Mouse (Mus musculus): ENCODE data around the gene Uba52. TPM values are rescaled to one million over a fixed set of nuclear protein-coding genes. Genes with fewer than 3 reads are reported as not detected.

The Uba52 gene
- polyA plus RNA-seq, 1 experiment, result 768 TPM

- H3K4me1 ChIP-seq (ENCODE audit: control insufficient read depth, insufficient read depth, low read length), result peaks cover 39% of the 10 kb centered on the region
- peaks cover 3% of the 10 kb centered on the region for H3K27me3 ChIP-seq (ENCODE audit: control insufficient read depth, insufficient read depth, low read length)
Measured at GRCm38 (mm10) chr8:70494416-70494945, 16.1 kb downstream of the Uba52 start.

GRCm38 (mm10) chr8:70493692-70494415 lies 16.7 kb downstream of the Uba52 start:
- Histone ChIP-seq H3K27ac (ENCODE audit: control insufficient read depth, insufficient read depth, low read depth, low read length) (no peak overlapping the region), H3K4me3 (ENCODE audit: control insufficient read depth, low read depth, low read length) (peak overlapping the region; percentile 46), H3K36me3 (ENCODE audit: control insufficient read depth, insufficient read depth, low read length) (no peaks in the 10 kb centered on the region), H3K4me1 (ENCODE audit: control insufficient read depth, insufficient read depth, low read length) (peaks cover 43% of the 10 kb centered on the region), H3K27me3 (ENCODE audit: control insufficient read depth, insufficient read depth, low read length) (peaks cover 3% of the 10 kb centered on the region)
- TF ChIP-seq POLR2A (IDR thresholded peaks at IDR 0.05; ENCODE audit: control insufficient read depth, low read depth, low read length) (no peak), CTCF (IDR thresholded peaks at IDR 0.05; ENCODE audit: control insufficient read depth, insufficient read depth, insufficient replicate concordance, low read depth, low read length) (no peak)

More at GRCm38 (mm10) chr8:70494416-70494945, 16.1 kb downstream of the Uba52 start:
- Histone ChIP-seq H3K4me3 (ENCODE audit: control insufficient read depth, low read depth, low read length) (peak overlapping the region; percentile 46; the same call in 1 of the 2 replicates), H3K36me3 (ENCODE audit: control insufficient read depth, insufficient read depth, low read length) (no peaks in the 10 kb centered on the region), H3K27ac (ENCODE audit: control insufficient read depth, insufficient read depth, low read depth, low read length) (no peak overlapping the region)
- no peak for TF ChIP-seq POLR2A (IDR thresholded peaks at IDR 0.05; ENCODE audit: control insufficient read depth, low read depth, low read length)

DNA sequence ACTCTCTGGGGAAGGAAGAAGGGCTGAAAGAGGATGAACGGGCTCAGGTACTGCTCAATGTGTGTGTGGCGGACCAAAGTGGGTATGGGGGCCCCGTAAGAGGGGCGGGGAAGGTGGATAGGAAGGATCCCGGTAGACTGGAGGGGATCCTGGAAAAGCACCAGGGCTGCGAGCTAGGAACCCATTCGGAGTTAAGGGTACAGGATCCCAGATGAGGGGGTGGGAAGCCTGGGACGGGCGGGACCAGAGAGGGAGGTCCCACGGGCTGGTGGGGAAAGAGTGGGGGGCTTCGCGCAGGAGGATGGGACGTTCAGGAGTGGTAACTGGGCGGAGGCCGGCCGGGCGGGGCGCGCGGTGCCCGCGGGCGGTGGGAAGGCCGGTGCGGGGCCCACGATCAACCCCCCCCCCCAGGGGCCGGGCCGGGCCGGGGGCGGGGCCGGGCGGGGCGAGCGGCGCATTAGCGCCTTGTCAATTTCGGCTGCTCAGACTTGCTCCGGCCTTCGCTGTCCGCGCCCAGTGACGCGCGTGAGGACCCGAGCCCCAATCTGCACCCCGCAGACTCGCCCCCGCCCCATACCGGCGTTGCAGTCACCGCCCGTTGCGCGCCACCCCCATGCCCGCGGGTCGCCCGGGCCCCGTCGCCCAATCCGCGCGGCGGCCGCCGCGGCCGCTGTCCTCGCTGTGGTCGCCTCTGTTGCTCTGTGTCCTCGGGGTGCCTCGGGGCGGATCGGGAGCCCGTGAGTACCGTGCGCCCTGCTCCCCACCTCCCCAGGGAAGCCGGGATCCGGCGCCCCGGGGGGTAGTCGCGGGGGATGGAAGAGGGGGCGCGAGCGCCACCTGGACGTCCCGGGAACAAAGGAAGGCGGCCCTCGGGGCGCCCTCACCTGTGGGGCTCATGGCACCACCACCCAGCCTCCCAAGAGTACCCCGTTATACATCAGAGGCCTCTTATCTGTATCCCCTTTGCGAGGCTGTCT lies 17.6 kb downstream of the Uba52 start, which contains the start of gene Crlf1:
Gene Crlf1 (plus strand): TSS at position 495 of the 977 bp plus-strand sequence.
- H3K4me3 ChIP-seq (ENCODE audit: control insufficient read depth, low read depth, low read length), result peak within 1 kb of the TSS; percentile 54
- H3K27me3 ChIP-seq (ENCODE audit: control insufficient read depth, insufficient read depth, low read length), result peaks cover 3% of the 10 kb centered on the region
- no peak within 1 kb of the TSS for H3K27ac ChIP-seq (ENCODE audit: control insufficient read depth, insufficient read depth, low read depth, low read length)
- peaks cover 52% of the 10 kb centered on the region for H3K4me1 ChIP-seq (ENCODE audit: control insufficient read depth, insufficient read depth, low read length)
- H3K36me3 ChIP-seq (ENCODE audit: control insufficient read depth, insufficient read depth, low read length), result no peaks in the 10 kb centered on the region
- TF ChIP-seq POLR2A (IDR thresholded peaks at IDR 0.05; ENCODE audit: control insufficient read depth, low read depth, low read length) (no peak), CTCF (IDR thresholded peaks at IDR 0.05; ENCODE audit: control insufficient read depth, insufficient read depth, insufficient replicate concordance, low read depth, low read length) (no peak)

DNA sequence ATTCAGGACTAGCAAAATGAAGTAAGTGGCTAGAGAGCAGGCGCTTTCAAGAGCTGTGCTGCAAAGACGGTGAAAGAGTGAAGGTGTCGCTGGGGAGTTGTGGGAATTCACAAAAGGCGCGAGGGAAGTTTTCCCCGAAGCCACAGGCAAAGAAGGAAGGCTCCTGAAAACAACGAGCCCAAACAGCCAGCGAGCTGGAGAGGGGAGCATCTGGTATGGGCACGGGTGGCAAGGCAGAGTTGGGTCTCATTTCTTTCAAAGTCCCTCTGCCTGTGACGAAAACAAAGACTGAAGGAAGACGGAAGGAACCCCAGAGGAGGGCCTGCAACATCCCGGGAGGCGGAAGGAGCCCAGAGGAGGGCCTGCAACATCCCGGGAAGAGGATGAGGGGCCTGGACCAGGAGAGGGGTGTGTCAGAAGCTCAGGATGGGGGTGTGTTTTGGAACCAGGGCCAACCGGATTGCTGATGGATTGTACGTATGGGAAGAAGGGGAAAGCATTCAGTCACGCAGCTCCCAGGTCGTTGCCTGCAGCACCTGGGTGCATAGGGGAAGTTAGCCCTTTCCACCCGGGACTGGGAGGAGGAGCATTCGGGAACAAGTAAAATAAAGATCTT lies 19.6 kb downstream of the Uba52 start:
- Histone ChIP-seq H3K36me3 (ENCODE audit: control insufficient read depth, insufficient read depth, low read length) (no peaks in the 10 kb centered on the region), H3K4me3 (ENCODE audit: control insufficient read depth, low read depth, low read length) (peak overlapping the region; percentile 54), H3K27me3 (ENCODE audit: control insufficient read depth, insufficient read depth, low read length) (peaks cover 3% of the 10 kb centered on the region), H3K4me1 (ENCODE audit: control insufficient read depth, insufficient read depth, low read length) (peaks cover 62% of the 10 kb centered on the region), H3K27ac (ENCODE audit: control insufficient read depth, insufficient read depth, low read depth, low read length) (no peak overlapping the region; the same call in 1 of the 2 replicates)
- TF ChIP-seq CTCF (IDR thresholded peaks at IDR 0.05; ENCODE audit: control insufficient read depth, insufficient read depth, insufficient replicate concordance, low read depth, low read length) (no peak), POLR2A (IDR thresholded peaks at IDR 0.05; ENCODE audit: control insufficient read depth, low read depth, low read length) (no peak)

GRCm38 (mm10) chr8:70490061-70490879 lies 20.3 kb downstream of the Uba52 start:
- Histone ChIP-seq H3K27me3 (ENCODE audit: control insufficient read depth, insufficient read depth, low read length) (peaks cover 3% of the 10 kb centered on the region), H3K36me3 (ENCODE audit: control insufficient read depth, insufficient read depth, low read length) (no peaks in the 10 kb centered on the region), H3K4me1 (ENCODE audit: control insufficient read depth, insufficient read depth, low read length) (peaks cover 59% of the 10 kb centered on the region), H3K4me3 (ENCODE audit: control insufficient read depth, low read depth, low read length) (peak overlapping the region; percentile 54), H3K27ac (ENCODE audit: control insufficient read depth, insufficient read depth, low read depth, low read length) (no peak overlapping the region)
- TF ChIP-seq CTCF (IDR thresholded peaks at IDR 0.05; ENCODE audit: control insufficient read depth, insufficient read depth, insufficient replicate concordance, low read depth, low read length), result no peak
- no peak for TF ChIP-seq POLR2A (IDR thresholded peaks at IDR 0.05; ENCODE audit: control insufficient read depth, low read depth, low read length)

GRCm38 (mm10) chr8:70489576-70489975 lies 21.0 kb downstream of the Uba52 start:
- TF ChIP-seq POLR2A (IDR thresholded peaks at IDR 0.05; ENCODE audit: control insufficient read depth, low read depth, low read length) (no peak), CTCF (IDR thresholded peaks at IDR 0.05; ENCODE audit: control insufficient read depth, insufficient read depth, insufficient replicate concordance, low read depth, low read length) (no peak)
- H3K4me3 ChIP-seq (ENCODE audit: control insufficient read depth, low read depth, low read length), result peak overlapping the region; percentile 83
- no peaks in the 10 kb centered on the region for H3K36me3 ChIP-seq (ENCODE audit: control insufficient read depth, insufficient read depth, low read length)
- H3K27me3 ChIP-seq (ENCODE audit: control insufficient read depth, insufficient read depth, low read length), result peaks cover 3% of the 10 kb centered on the region
- H3K27ac ChIP-seq (ENCODE audit: control insufficient read depth, insufficient read depth, low read depth, low read length), result no peak overlapping the region
- peaks cover 52% of the 10 kb centered on the region for H3K4me1 ChIP-seq (ENCODE audit: control insufficient read depth, insufficient read depth, low read length)

Data from testis, adult 2 months (tissue).